Mouse (Mus musculus) C2C12 (cell line): Measurements from ENCODE around the gene Susd3.

Source experiments
- CEBPB ChIP-seq: IDR thresholded peaks from one replicate; pipeline ENCODE4 v1.6.1; 2011; ENCODE audit warnings: low read depth, mild to moderate bottlenecking, control low read depth, moderate library complexity
- CTCF ChIP-seq: IDR thresholded peaks from one replicate; pipeline ENCODE4 v1.5.1; 2011; ENCODE audit not compliant: control insufficient read depth, insufficient read depth, insufficient read length
- FOSL1 ChIP-seq: IDR thresholded peaks from one replicate; pipeline ENCODE4 v1.8.0; 2011; ENCODE audit warnings: mild to moderate bottlenecking, low read length; ENCODE audit not compliant: poor library complexity, insufficient read depth, severe bottlenecking
- MYOG ChIP-seq: IDR thresholded peaks from one replicate; pipeline ENCODE4 v1.6.1; 2011; ENCODE audit not compliant: control insufficient read depth, insufficient read length; ENCODE audit errors: extremely low read depth
- USF1 ChIP-seq: IDR thresholded peaks from one replicate; pipeline ENCODE4 v1.6.1; 2011; ENCODE audit warnings: low read depth, mild to moderate bottlenecking, control low read depth, moderate library complexity

DNA sequence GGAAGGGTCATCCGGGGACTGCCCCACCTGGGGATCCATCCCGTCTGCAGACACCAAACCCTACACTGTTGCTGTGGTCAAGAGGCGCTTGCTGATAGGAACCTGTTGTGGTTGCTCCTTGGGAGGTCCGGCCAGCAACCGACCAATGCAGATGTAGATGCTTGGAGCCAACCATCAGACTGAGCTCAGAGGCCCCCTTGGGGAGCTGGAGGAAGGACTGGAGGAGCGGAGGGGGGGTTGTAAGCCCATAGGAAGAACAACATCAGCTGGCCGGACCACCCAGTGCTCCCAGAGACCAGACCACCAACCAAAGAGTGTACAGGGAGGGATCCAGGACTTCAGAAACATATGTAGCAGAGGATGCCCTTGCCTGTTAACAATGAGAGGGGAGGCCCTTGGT, 39.2 kb downstream of the Susd3 start:
- TF ChIP-seq CTCF = no peak
- TF ChIP-seq CEBPB = no peak
- no peak for TF ChIP-seq MYOG
- TF ChIP-seq USF1 = no peak
- no peak for TF ChIP-seq FOSL1
